Mouse (Mus musculus) kidney, postnatal 0 days (tissue): ENCODE results near the gene Cpxm1. TPM values are rescaled to one million over a fixed set of nuclear protein-coding genes. Genes with fewer than 3 reads are reported as not detected.

Source experiments
- ATAC-seq: fragments of 200-750 bp; cut with Nextera tagmentation; replicated peaks from 2 replicates; pipeline ENCODE4 v1.8.0; 2017; ENCODE audit warnings: low read depth, moderate number of reproducible peaks, moderate TSS enrichment, moderate library complexity; ENCODE audit not compliant: low FRiP score
- DNase-seq: peaks from one replicate; pipeline ENCODE4 v3.0.0-alpha.2; 2016; ENCODE audit warnings: low spot score
- H3K27ac ChIP-seq: fragments of 300-500 bp; sonication (generic); 2 replicates; pipeline ENCODE4 v1.5.1; 2014; ENCODE audit warnings: mild to moderate bottlenecking
- H3K27me3 ChIP-seq: fragments of 300-500 bp; sonication (generic); 2 replicates; pipeline ENCODE4 v1.6.1; 2014; ENCODE audit warnings: low read length, mixed read lengths; ENCODE audit not compliant: insufficient read depth
- H3K36me3 ChIP-seq: fragments of 300-500 bp; sonication (generic); 2 replicates; pipeline ENCODE4 v1.6.1; 2014; ENCODE audit warnings: low read length, mixed read lengths; ENCODE audit not compliant: insufficient read depth
- H3K4me1 ChIP-seq: fragments of 300-500 bp; sonication (generic); replicated peaks from 2 replicates; pipeline ENCODE4 v1.6.1; 2014; ENCODE audit warnings: antibody characterized with exemption, low read length, mixed read lengths; ENCODE audit not compliant: insufficient read depth
- H3K4me2 ChIP-seq: fragments of 300-500 bp; sonication (generic); 2 replicates; pipeline ENCODE4 v1.6.1; 2014; ENCODE audit warnings: mild to moderate bottlenecking, low read length, moderate library complexity, mixed read lengths
- H3K4me3 ChIP-seq: fragments of 300-500 bp; sonication (generic); replicated peaks from 2 replicates; pipeline ENCODE4 v1.5.1; 2014; ENCODE audit warnings: low read depth, low read length
- H3K9ac ChIP-seq: fragments of 300-500 bp; sonication (generic); 2 replicates; pipeline ENCODE4 v1.6.1; 2014; ENCODE audit warnings: low read depth, low read length
- H3K9me3 ChIP-seq: fragments of 300-500 bp; sonication (generic); replicated peaks from 2 replicates; pipeline ENCODE4 v1.6.1; 2016; ENCODE audit warnings: low read length, inconsistent platforms, mixed read lengths
- CTCF ChIP-seq: IDR thresholded peaks from 2 replicates; pipeline ENCODE4 v1.5.1; 2016; ENCODE audit warnings: antibody characterized with exemption, low read depth, mild to moderate bottlenecking, moderate library complexity
- WGBS: fragments of 180-500 bp; shearing (Covaris S2); extraction: QIAGEN DNeasy Blood & Tissue Kit; methylation state at CpG from one replicate; pipeline ENCODE4 v1.1.7; 2014; 5-methylcytosine and 5-hydroxymethylcytosine counted together
- polyA plus RNA-seq: library from polyadenylated mRNA; unstranded; fragments of >200 nt; fragmentation: Nextera tagmentation; extraction: Ambion mirVana; gene quantifications from 2 replicates; pipeline ENCODE4 v1.2.1, GENCODE M21; 2015

Cpxm1 gene
- polyA plus RNA-seq, 1 experiment from 2014 or later = 62.1 TPM

- no peak for TF ChIP-seq CTCF
- Histone ChIP-seq H3K9me3 (no peaks in the 10 kb centered on the region), H3K9ac (no peak overlapping the region), H3K4me2 (no peak overlapping the region), H3K27me3 (no peaks in the 10 kb centered on the region), H3K27ac (no peak overlapping the region), H3K4me1 (no peaks in the 10 kb centered on the region), H3K4me3 (no peak overlapping the region), H3K36me3 (no peaks in the 10 kb centered on the region)
- DNase-seq (no peak), ATAC-seq (no peak)
- 92% methylated on average over 8 of the region's 8 CpGs for WGBS
These were observed 44.0 kb downstream of the Cpxm1 start for GRCm38 (mm10) chr2:130353411-130353810.

GRCm38 (mm10) chr2:130351758-130352339, 45.5 kb downstream of the Cpxm1 start:
- no peak for TF ChIP-seq CTCF
- Histone ChIP-seq H3K4me2 (no peak overlapping the region), H3K4me3 (no peak overlapping the region), H3K9ac (no peak overlapping the region), H3K36me3 (no peaks in the 10 kb centered on the region), H3K27ac (no peak overlapping the region), H3K4me1 (no peaks in the 10 kb centered on the region), H3K27me3 (no peaks in the 10 kb centered on the region), H3K9me3 (no peaks in the 10 kb centered on the region)
- no peak for DNase-seq
- WGBS = 46% methylated on average over 5 of the region's 5 CpGs
- ATAC-seq = no peak

- DNase-seq (no peak), ATAC-seq (no peak)
- H3K27me3 ChIP-seq = no peaks in the 10 kb centered on the region
- H3K4me1 ChIP-seq = no peaks in the 10 kb centered on the region
- H3K9me3 ChIP-seq = no peaks in the 10 kb centered on the region
- H3K4me3 ChIP-seq = no peak overlapping the region
- no peak for TF ChIP-seq CTCF
- no peak overlapping the region for H3K27ac ChIP-seq
- H3K9ac ChIP-seq = no peak overlapping the region
- 88% methylated on average over 3 of the region's 3 CpGs for WGBS
- no peak overlapping the region for H3K4me2 ChIP-seq
- H3K36me3 ChIP-seq = no peaks in the 10 kb centered on the region
These were observed 47.0 kb downstream of the Cpxm1 start for GRCm38 (mm10) chr2:130350376-130350775.

GRCm38 (mm10) chr2:130341220-130341580, 56.2 kb downstream of the Cpxm1 start:
- no peak overlapping the region for H3K27ac ChIP-seq
- H3K9me3 ChIP-seq = no peaks in the 10 kb centered on the region
- no peak overlapping the region for H3K4me3 ChIP-seq
- no peaks in the 10 kb centered on the region for H3K27me3 ChIP-seq
- H3K4me2 ChIP-seq = no peak overlapping the region
- no peaks in the 10 kb centered on the region for H3K4me1 ChIP-seq
- DNase-seq (no peak), ATAC-seq (no peak)
- H3K9ac ChIP-seq = no peak overlapping the region
- WGBS = 79% methylated on average over 7 of the region's 7 CpGs
- TF ChIP-seq CTCF = no peak
- no peaks in the 10 kb centered on the region for H3K36me3 ChIP-seq

Other genes with a start within 250 kb of the Cpxm1 start
- gene Snrpb, start 218.2 kb downstream of the Cpxm1 start, polyA plus RNA-seq = 497 and 532 TPM in 2 replicates
- not detected in 2 replicates for gene Tmc2, start 202.4 kb downstream of the Cpxm1 start, polyA plus RNA-seq
- gene Nop56, start 123.1 kb downstream of the Cpxm1 start, polyA plus RNA-seq = 178 and 194 TPM in 2 replicates
- gene Idh3b, start 113.0 kb downstream of the Cpxm1 start, polyA plus RNA-seq = 245 and 257 TPM in 2 replicates
- gene Ebf4, start 102.4 kb downstream of the Cpxm1 start, polyA plus RNA-seq = 2.5 and 3.7 TPM in 2 replicates
- gene Gm28372, start 7.7 kb upstream of the Cpxm1 start, polyA plus RNA-seq = not detected in 2 replicates
- not detected in 2 replicates for gene 1700020A23Rik, start 7.7 kb upstream of the Cpxm1 start, polyA plus RNA-seq
- not detected in 2 replicates for gene Tmem239, start 8.9 kb upstream of the Cpxm1 start, polyA plus RNA-seq
- gene Vps16, start 26.8 kb upstream of the Cpxm1 start, polyA plus RNA-seq = 64.6 and 68.6 TPM in 2 replicates
- gene Pced1a, start 27.1 kb upstream of the Cpxm1 start, polyA plus RNA-seq = 12.1 and 13.0 TPM in 2 replicates
- gene Ptpra, start 52.7 kb upstream of the Cpxm1 start, polyA plus RNA-seq = 72.9 and 80.3 TPM in 2 replicates
- 103 and 110 TPM in 2 replicates for gene Mrps26, start 166.2 kb upstream of the Cpxm1 start, polyA plus RNA-seq
- gene Oxt, start 178.6 kb upstream of the Cpxm1 start, polyA plus RNA-seq = 0.63 and 0.65 TPM in 2 replicates
- not detected in 2 replicates for gene Avp, start 185.0 kb upstream of the Cpxm1 start, polyA plus RNA-seq
- 12.4 and 12.6 TPM in 2 replicates for gene Fastkd5, start 232.5 kb upstream of the Cpxm1 start, polyA plus RNA-seq
- gene Ubox5, start 232.5 kb upstream of the Cpxm1 start, polyA plus RNA-seq = 7.5 and 9.3 TPM in 2 replicates
- gene Lzts3, start 245.2 kb upstream of the Cpxm1 start, polyA plus RNA-seq = 10.7 and 11.2 TPM in 2 replicates